Mouse (Mus musculus): ENCODE data around the gene Fam107b. TPM values are rescaled to one million over a fixed set of nuclear protein-coding genes. Genes with fewer than 3 reads are reported as not detected.
"Not testable (repeated sequence)": the region's sequence is repeated elsewhere in the genome, so short reads cannot be mapped to it uniquely, and the experiment has no call there.

The Fam107b gene
- total RNA-seq, 4 experiments from 2014 or later = 7.1 to 9.5 (median 8.3) TPM

DNA sequence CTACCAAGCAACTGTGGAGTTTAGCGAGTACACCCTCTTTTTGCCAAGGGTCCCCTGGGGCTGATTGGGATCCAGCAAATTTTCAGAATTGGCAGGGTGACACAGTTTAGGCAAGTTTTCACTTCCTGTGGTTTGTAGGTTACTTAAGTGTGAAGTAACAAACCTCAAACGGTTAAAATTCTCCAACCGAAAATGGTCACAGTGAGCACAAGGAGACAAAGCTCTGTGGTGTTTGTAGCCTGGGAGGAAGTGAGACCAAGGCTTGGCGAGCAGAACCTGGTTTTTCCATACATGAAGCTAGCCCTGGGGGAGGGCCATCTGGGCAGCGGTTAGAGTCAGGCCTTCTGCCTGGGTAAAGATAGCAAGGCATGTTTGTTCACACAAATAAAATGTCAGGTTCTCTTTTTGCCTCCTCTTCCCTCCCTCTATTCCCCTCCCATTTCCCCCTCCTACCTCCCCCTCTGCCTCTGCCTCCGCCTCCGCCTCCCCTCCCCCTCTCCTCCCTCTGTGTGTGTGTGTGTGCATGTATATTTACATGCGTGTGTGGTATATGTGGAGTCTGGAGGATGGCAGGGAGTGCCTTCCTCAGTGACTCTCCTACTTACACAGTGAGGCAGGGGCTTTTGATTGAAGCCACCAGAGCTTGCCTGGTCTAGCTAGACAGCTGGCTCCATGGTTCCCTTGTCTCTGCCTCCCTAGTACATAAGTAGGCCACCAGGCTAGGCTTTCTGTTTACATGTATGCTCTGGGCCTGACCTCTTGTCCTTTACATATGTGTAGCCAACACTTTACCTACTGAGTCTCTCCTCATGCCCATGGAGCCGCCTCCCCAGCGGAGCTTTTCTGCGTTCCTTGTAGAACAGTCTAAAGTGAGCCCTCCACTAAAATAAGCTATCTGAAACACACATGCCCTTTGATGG is 87.8 kb downstream of the Fam107b start:
- peak in 1 of 2 experiments; percentile 18 for DNase-seq (ENCODE audit: low spot score in 2 of 2)

DNA sequence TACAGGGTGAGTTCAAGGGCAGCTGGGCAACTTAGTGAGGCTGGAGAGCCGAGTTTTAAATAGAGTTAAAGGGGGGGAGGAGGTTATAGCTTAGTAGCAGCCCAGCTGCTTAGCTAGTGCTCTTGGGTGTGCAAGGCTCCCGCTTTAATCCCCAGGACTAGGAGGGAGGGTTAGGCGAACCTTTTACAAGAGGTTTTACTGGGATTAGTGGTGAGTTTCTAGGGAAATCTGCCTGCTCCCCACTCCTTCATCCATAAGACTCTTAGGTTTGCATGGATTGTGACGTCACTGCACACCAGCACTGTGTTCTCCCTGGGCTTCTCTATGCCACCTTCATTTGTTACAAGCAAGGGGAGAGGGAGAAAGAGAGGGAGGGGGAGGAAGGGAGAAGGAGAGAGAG is 88.6 kb downstream of the Fam107b start:
- DNase-seq (ENCODE audit: low spot score in 2 of 2) = no peak

DNA sequence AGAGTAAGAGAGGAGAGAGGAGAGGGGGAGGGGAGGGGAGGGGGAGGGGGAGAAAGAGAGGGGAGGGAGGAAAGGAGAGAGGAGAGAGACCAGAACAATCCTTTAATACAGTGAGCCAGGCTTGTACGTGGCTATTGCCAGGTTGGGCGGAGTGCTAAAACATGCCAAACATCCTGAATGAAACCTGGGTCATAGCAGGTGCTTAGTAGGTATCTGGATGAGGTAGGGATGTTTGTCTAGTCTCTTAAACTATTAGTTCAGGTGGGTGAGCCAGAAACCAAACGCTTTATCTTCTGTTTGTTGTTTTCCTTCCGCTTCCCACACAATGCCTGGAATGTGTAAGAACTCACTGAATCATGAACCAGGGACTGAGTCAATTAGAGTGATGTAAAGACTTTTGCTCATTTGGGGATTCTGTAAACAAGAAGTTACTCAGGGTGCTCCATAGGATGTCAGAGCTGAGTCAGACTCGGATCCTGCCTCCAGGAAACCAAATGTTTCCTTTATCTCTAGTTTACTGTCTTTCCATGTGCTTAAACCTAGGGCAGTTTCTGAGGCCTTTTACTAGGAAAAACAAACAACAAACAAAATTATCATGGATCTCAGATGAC is 89.1 kb downstream of the Fam107b start:
- no peak for DNase-seq (ENCODE audit: low spot score in 2 of 2)

DNA sequence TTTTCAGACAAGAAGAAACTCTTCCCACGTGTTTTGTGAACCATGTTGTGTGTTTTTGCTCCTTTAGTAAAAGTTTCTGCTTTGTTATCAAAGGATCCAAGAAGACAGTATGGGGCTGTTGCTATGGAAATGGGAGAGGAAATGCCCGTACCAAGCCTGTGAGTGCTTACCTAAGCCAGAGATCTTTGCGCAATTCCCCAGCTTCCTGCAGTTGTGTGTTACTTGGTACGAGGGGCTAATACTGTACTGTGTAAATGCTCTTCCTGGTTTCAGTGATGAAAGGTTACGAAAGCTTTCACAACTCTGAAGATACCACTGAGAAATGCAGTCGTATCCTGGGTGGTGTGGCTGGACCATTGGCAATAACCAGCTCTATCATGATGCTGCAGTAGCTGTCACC is 93.8 kb downstream of the Fam107b start:
- no peak for DNase-seq (ENCODE audit: low spot score in 2 of 2)

DNA sequence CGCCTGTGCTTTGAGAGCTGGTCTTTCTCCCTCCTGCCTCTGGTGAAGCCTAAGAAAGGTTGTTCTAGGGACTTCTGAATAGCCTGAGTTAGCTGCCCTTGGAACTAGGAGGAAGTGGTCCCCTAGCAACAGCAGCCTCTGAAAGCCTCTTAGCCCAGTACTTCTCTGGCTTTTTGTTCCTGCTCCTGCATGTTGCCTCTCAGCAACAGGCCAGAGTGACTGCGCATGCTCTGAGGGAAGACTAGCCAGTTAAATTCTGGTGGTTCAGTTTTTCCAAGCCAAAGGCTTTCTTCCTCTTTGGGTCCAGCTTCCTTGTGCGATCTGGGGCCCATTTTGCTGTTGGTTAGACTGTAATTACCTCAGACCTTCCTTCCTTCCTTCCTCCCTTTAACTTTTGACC is 98.4 kb downstream of the Fam107b start:
- peak in 1 of 2 experiments; percentile 54 for DNase-seq (ENCODE audit: low spot score in 2 of 2)

DNA sequence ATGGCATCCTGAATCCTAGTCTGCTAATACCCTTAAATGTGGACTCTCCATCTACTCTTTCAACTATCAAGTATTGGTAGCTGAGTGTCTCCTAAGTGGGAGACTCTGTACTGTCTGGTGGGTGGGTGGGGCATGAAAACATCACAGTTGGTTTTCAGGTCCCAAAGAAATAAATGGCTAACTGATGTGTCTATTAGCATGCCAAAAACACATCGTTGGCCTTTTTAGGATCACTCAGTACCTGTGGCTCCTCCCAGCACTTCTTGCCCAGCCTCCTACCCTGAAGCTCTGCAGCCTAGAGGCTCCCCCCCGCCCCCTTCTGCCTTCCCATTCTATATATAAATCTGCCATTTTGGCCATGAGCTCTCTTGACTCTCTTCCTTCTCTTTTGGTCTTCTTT is 99.4 kb downstream of the Fam107b start:
- no peak for DNase-seq (ENCODE audit: low spot score in 2 of 2)

DNA sequence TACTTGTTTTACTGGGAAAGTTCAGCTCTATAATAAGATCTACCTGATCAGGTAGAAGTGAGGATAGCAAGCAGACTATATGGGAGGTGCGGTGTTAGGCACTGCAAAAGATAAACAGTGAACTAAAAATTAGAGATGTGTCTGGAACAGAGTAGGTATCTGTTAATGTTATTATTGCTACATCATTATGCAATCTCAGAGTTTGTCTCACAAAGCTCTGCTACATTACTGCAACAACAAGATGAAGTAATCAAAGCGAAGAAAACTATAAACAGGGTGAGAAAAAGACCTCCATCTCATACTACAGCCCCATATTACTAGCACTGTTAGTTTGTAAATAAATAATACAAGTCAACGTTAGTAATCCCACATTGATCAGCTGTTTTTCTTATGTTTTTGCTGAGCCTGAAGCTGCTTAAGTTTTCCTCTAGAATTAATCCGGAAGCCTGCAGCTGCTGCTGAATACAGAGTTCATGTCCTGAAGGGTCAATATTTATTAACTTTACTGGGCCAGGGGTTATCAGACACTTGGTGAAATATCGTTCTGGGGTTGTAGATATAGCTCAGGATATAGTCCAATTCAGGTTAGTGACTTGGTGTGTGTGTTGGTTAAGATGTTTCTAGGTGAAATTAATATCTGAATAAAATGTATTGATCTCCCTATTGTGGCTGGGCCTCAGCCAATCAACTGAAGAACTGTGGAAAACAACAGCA is 102.5 kb downstream of the Fam107b start:
- no peak for DNase-seq (ENCODE audit: low spot score in 2 of 2)

DNA sequence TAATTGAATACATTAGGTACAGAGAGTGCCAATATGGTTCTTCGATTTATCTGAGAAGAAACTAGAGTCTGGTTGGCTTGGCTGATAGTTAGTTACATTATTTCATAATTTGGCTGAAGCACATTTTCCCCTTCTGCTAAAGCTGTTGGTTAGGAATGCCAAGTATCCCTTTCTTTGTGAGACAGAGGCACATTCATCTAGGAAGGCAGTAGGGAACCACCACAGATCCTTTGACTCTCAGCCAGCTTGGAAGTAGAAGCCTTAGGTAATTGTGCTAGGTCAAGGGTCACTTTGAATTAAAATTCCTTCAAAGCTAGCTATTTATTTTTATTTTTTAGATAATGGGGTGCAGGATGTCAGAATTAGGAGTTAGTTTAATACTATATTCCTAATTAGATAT is 105.2 kb downstream of the Fam107b start:
- no peak for DNase-seq (ENCODE audit: low spot score in 2 of 2)

DNA sequence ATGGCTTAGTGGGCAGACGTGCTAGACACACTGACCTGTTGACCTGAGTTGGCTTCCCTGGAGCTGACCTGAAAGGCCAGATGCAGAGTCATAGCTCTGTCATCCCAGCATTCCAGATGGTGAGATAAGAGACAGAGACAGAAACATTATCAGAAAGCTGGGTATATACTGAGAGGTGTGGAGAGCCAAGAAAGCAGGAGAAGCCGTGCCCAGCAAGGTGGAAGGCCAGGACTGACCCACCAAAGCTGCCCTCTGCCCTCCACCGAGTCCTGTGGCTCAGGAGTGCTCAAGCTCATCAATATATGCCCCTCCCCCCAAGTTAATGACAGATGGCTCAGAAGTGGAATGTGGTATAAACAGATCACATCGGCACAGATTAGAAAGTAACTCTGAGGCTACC is 112.4 kb downstream of the Fam107b start:
- DNase-seq (ENCODE audit: low spot score in 2 of 2) = no peak

DNA sequence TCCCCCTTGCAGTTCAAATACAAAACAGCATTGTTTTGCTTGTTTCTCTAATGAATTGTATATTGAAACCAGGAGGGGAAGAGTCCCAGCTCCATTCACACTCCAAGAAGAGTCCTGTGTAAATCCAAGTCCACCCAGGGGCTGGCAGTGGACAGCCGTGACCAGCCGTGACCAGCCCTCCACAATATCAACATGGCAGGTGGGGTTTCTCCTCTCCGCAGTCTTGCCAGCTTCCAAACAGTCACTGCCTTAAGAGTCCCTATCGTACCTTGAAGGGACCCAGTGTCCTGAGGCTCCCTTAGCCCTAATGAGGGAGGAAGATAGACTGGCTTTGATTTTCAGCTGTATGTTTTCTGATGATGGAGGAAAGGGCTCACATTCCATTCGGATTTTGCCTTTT is 113.1 kb downstream of the Fam107b start:
- DNase-seq (ENCODE audit: low spot score in 2 of 2) = no peak

DNA sequence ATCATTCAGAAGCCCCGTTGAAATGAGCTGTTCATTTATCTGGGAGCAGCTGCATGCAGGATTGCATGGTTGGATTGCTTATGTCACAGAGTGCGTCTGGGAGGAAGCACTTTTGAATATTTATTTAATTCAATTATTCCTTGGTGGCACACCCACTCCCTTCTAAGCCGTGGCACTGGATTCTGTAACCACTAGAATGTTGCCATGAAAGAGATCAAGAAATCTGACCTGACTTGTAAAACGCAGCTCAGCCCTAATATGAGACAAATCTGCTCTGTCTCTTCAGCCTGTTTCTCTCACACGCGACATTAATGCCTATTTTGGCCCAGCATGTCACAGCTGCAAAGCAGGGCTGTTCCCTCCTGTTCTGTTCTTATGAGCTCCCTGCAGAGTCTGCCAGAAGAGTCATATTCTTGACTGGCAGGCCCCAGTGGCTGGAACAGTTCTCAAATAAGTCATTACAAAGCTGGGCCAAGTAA is 113.5 kb downstream of the Fam107b start:
- no peak for DNase-seq (ENCODE audit: low spot score in 2 of 2)

DNA sequence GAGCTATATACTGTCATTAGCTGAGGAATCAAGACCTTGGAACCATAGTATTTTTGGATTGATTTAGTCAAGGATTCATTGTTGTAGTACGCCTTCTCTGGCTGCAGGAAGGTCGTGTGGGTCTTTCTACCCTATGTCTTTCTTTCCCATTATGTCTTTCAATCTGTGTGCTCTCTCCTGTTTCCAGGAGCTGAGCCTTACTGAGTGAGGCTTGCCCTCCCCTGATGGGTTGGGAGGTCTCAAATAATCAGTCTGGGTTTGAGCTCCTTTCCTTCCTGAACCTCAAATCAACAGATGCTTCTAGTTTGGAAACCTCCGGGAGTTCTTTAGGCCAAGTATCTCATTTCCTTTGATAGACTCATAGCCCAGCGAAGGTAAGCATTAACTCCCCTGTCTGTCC is 119.9 kb downstream of the Fam107b start:
- DNase-seq (ENCODE audit: low spot score in 2 of 2) = no peak

DNA sequence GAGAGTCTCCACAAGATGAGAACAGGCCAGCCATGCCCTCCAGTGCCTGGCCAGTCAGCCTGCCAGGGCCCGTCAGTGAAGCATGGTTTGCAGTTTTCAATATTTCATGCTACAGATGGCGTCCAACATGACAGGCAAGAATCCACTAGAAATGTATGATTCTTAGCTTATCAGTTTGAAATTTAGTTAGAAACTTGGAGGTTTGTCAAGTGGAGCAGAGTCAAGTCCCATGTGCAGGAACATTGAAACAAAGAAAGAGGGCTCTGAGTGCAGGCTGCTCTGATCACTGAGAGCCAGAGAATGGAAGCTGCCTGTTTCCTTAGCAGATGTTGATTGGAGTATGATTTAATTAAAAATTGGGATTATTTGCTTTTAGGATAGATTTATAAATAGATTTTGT is 122.5 kb downstream of the Fam107b start:
- DNase-seq (ENCODE audit: low spot score in 2 of 2) = no peak

DNA sequence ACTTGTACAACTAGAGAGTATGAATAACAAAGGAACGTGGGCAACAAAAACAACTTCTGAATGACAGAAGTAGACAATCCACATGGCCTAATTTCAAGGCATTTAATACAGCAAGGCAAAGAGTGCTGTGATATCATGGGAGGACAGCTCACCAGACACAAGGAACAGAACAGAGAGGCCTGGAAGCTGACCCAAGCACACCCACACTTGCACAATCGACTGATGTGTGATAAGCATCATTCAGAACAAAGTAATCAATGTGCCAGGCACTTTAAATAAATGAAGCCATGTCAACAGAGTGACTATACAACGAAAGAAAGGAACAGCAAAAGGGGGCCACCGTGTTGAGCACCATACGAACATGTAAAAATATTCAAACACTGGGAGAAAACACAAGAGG is 125.6 kb downstream of the Fam107b start:
- no peak for DNase-seq (ENCODE audit: low spot score in 2 of 2)

DNA sequence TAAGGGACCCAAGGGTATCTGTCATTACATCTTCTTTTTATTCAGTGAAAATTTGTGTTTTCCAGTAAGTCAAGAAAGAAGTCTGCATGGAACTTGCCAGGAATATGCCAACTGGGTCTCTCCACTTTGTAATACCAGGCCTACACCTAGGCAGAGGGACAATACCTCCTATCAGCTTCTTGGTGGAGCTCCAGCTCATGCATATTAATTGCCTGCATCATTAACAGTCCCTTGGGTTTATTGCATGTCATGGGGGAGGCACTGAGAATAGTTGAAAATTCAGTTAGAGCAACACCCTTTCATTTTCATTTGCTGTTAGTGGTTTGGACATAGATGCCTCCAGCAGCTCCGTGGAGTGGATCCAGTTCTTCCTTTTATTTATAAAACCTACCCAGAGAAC is 130.1 kb downstream of the Fam107b start:
- DNase-seq (ENCODE audit: low spot score in 2 of 2) = no peak

DNA sequence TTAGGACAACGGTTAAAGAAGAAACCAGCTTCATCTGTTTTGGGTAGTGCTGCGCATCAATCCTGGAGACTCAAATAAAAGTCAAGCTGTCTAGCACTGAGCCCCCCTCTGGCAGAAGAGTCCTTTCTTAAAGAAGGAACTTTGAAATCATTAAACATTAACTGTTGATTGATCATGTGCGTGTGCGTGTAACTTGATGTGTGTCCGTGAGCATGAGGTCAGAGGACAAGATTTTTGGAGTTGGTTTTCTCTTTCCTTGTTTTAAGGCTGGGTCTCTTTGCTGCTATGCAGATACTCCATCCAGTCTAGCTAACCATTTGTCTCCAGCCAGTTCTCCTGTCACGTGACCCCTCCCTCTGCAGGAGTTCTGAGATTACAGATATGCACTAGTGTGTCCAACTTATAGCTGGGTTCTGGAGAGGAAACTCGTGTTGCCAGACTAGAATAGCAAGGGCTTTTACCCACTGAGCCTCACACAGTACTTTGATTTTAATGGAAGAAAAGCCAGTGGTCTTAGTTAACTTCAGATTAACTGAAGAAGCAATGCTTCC is 132.4 kb downstream of the Fam107b start:
- no peak for DNase-seq (ENCODE audit: low spot score in 2 of 2)

DNA sequence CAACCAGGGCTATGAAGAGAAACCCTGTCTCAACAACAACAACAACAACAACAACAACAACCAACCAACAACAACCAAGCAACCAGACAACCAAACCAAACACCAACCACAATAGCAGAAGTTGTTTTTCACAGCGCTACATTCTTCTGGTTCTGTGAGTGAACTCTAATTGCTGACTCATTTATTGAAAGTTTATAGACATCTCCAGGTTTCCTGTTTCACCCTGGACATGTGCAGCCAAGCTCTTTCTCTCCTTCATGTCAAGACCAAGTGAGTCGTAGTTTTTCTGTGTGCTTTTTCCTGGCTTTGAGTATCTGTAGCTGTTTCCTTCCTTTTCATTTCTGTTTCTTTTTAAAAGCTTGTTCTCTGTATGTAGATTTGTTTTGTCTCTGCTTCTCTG is 133.5 kb downstream of the Fam107b start:
- DNase-seq (ENCODE audit: low spot score in 2 of 2) = no peak

DNA sequence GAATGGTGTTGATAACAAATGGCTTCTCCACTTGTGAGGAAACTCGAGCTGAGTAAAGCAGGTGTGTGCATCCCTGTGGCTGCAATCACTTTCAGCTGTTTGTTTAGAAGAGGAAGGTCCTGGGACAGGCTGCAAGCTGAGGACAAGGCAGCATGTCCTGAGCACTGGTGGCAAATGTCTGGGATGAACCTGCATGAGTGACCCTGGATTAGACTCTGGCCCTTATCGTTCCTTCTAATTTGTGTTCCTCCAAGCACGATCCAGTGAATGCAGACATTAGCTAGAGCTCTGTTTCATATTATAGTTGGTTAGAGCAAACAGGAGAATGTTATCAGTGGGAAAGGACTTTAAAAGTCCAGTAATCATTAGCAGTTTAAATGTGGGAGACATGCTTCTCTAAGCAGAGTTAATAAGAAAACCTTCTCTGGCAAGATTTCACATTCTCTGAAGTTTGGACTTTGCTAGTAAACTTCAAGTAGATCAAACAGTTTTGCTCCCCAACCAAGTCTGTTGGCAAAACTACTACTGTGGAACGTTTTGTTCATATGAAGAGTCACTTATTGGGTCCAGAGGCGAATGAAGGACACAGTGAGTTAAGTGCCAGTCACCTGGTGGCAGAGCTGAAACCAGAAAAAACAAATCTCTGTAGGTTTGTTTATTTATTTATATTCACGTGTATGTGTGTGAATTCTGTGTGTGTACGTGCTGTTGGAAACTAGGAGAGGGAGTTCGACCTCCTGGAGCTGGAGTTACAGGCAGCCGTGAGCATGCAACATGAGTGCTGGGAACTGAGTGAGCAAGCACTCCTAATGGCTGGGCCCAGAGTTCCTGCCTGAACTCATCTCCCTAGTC is 134.2 kb downstream of the Fam107b start:
- no peak for DNase-seq (ENCODE audit: low spot score in 2 of 2)

DNA sequence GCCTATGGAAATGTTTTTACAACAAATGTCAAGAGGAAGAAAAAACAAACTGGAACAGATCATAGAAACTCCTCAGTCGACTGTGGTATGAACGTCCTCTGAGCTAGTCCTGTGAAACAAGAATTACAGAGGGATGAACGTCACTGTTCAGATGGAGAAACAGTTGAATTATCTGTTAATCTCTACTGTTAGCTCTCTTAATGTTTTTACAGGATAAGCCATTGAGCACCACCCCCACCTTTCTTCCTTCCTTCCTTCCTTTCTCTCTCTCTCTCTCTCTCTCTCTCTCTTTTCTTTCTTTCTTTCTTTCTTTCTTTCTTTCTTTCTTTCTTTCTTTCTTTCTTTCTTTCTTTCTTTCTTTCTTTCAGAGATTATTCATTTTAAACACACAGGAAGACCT is 135.0 kb downstream of the Fam107b start:
- not testable (repeated sequence) for DNase-seq (ENCODE audit: low spot score in 2 of 2)

DNA sequence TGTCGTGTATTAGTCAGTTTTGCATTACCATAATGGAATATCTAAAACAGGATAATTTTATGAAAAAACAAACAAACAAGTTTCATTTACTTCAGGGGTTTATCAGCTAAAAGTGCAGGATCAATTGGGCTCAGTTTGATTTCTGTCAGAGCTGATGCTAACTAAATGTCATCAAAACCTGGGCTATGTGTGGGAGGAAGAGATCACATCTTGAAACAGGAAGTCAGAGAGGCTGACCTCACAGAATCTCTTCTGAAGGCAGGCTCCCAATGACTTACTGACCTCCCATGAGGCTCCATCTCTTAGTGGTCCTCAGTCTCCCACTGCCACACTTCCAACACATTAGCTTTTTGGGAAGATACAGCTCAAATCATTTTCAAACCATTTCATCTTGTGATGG is 136.9 kb downstream of the Fam107b start:
- no peak for DNase-seq (ENCODE audit: low spot score in 2 of 2)

DNA sequence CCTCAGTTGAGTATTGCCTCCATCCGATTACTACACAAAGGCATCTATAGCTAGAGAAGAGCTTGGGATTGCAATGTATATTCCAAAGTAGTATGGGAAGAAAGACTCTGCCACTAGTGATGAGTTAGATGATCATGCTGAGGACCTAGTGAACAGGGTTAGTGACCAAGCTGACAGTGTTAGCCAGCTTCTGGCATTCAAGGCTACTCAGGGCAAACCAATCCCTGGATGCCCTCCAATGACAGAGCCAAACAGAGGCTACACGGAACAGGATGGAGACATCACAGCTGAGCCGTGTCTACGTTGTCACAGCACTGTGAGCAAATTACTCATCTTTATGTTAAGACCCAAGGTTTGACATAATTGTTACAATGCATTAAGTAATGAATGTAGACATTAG is 138.3 kb downstream of the Fam107b start:
- DNase-seq (ENCODE audit: low spot score in 2 of 2) = no peak

Measured in left cerebral cortex, adult 8-10 months (tissue).